Mouse (Mus musculus) heart, embryonic 14.5 days (tissue): Measurements from ENCODE around the gene Gm9507. TPM values are rescaled to one million over a fixed set of nuclear protein-coding genes. Genes with fewer than 3 reads are reported as not detected.
"Not testable (repeated sequence)": the region's sequence is repeated elsewhere in the genome, so short reads cannot be mapped to it uniquely, and the experiment has no call there.

Experiments used
- ATAC-seq: fragments of 200-750 bp; cut with Nextera tagmentation; 2 replicates; pipeline ENCODE4 v1.8.0; 2017; ENCODE audit warnings: low read depth, moderate TSS enrichment; ENCODE audit not compliant: insufficient number of reproducible peaks, insufficient read depth, low FRiP score
- H3K27ac ChIP-seq, 2 experiments: fragments of 200-500 bp in 1 of 2; fragments of 300-500 bp in 1 of 2; sonication (generic) in 1 of 2; replicated peaks in 1 of 2; 2 replicates each; pipeline ENCODE4 v1.5.1; 2012 to 2014; ENCODE audit warnings: low read depth in 2 of 2, low read length in 2 of 2, control low read depth in 1 of 2, mild to moderate bottlenecking in 1 of 2, mixed read lengths in 1 of 2; ENCODE audit not compliant: control insufficient read depth in 1 of 2, insufficient read depth in 1 of 2
- H3K27me3 ChIP-seq: fragments of 300-500 bp; sonication (generic); 2 replicates; pipeline ENCODE4 v1.6.1; 2014; ENCODE audit warnings: mild to moderate bottlenecking, low read length, control low read depth; ENCODE audit not compliant: control insufficient read depth, insufficient read depth
- H3K36me3 ChIP-seq: fragments of 300-500 bp; sonication (generic); 2 replicates; pipeline ENCODE4 v1.6.1; 2014; ENCODE audit warnings: mild to moderate bottlenecking, control low read depth, low read length, mixed read lengths; ENCODE audit not compliant: control insufficient read depth, insufficient read depth
- H3K4me1 ChIP-seq, 2 experiments: fragments of 200-500 bp in 1 of 2; fragments of 300-500 bp in 1 of 2; sonication (generic) in 1 of 2; 2 replicates each; pipeline ENCODE4 v1.6.1; 2012 to 2014; ENCODE audit warnings: low read length in 2 of 2, control low read depth in 1 of 2, mixed read lengths in 1 of 2; ENCODE audit not compliant: control insufficient read depth in 2 of 2, insufficient read depth in 2 of 2
- H3K4me2 ChIP-seq: fragments of 300-500 bp; sonication (generic); 2 replicates; pipeline ENCODE4 v1.6.1; 2014; ENCODE audit warnings: mild to moderate bottlenecking, low read length
- H3K4me3 ChIP-seq, 2 experiments: fragments of 200-500 bp in 1 of 2; fragments of 300-500 bp in 1 of 2; sonication (generic) in 1 of 2; 2 replicates each; pipeline ENCODE4 v1.5.1; 2012 to 2014; ENCODE audit warnings: low read length in 2 of 2, mild to moderate bottlenecking in 2 of 2, control low read depth in 1 of 2, low read depth in 1 of 2, moderate library complexity in 1 of 2; ENCODE audit not compliant: control insufficient read depth in 1 of 2, insufficient read depth in 1 of 2
- H3K9ac ChIP-seq: fragments of 300-500 bp; sonication (generic); 2 replicates; pipeline ENCODE4 v1.6.1; 2014; ENCODE audit warnings: mild to moderate bottlenecking, low read length
- H3K9me3 ChIP-seq: fragments of 300-500 bp; sonication (generic); 2 replicates; pipeline ENCODE4 v1.6.1; 2016; ENCODE audit warnings: low read length, control low read depth; ENCODE audit not compliant: control insufficient read depth
- WGBS: fragments of 180-500 bp; shearing (Covaris S2); extraction: QIAGEN DNeasy Blood & Tissue Kit; methylation state at CpG from one replicate; pipeline ENCODE4 v1.1.7; 2014; 5-methylcytosine and 5-hydroxymethylcytosine counted together
- polyA plus RNA-seq: library from polyadenylated mRNA; unstranded; fragments of >200 nt; fragmentation: Nextera tagmentation; extraction: Ambion mirVana; gene quantifications from 2 replicates; pipeline ENCODE4 v1.2.1, GENCODE M21; 2014

The Gm9507 gene
- polyA plus RNA-seq, 1 experiment from 2014 or later, result not detected

DNA sequence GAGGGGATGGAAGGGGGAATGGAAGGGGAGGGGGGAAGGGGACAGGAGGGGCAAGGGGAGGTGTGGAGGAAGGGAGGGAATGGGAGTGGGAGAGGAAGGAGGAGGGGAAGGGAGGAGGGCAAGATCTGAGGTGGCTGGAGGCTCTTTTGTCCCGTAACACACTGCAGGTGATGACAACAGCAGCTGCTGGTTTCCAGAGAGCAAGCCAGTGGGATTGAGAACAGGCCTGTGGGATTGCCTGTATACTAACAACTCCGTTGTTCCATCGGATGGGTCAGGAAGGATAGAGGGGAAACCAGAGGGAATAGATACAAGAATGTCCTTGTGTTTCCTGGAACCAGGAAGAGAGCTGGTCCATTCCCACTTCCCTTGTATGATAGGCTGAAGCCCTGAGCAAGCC is 14.0 kb downstream of the Gm9507 start:
- peaks cover 7 to 13% of the 10 kb centered on the region in 2 experiments; a peak in 2 of 4 replicates for H3K4me1 ChIP-seq
- no peaks in the 10 kb centered on the region for H3K36me3 ChIP-seq
- H3K4me2 ChIP-seq, result no peak overlapping the region
- no peak overlapping the region for H3K9ac ChIP-seq
- no peaks in the 10 kb centered on the region for H3K27me3 ChIP-seq
- 5% methylated on average over 3 of the region's 3 CpGs for WGBS
- H3K27ac ChIP-seq, result peak overlapping the region in 1 of 2 experiments; percentile 28; a peak in 1 of 4 replicates
- no peaks in the 10 kb centered on the region for H3K9me3 ChIP-seq
- no peak; the same call in 1 of the 2 replicates for ATAC-seq
- H3K4me3 ChIP-seq, result no peak overlapping the region

DNA sequence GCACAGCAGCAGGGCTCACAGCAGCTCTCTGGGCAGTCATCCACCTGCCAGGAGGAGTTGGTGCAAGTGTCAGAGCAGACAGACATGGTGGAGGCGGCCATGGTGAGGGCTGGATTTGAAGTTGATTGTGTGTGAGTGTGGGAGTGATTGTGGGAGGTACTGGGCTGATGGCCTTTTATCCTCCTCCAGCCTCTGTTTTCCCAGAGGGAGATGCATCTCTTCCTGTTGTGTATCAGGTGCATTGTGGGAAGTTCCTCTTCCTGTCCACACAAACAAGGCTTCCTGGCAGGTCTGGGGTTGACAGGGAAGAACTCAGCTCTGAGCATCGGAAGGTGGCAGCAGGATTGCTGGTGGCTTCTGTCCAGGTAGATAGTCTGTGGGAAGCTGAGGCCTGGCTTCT is 16.7 kb downstream of the Gm9507 start, which contains the start of gene Gm9639:
Gm9639 (minus strand) TSS at position 101 of the 400 bp plus-strand sequence.
- Histone ChIP-seq H3K36me3 (no peaks in the 10 kb centered on the region), H3K9ac (no peak within 1 kb of the TSS), H3K27me3 (no peaks in the 10 kb centered on the region), H3K9me3 (no peaks in the 10 kb centered on the region), H3K27ac (no peak within 1 kb of the TSS), H3K4me1 (peaks cover 7 to 13% of the 10 kb centered on the region in 2 experiments; a peak in 2 of 4 replicates), H3K4me2 (no peak within 1 kb of the TSS), H3K4me3 (no peak within 1 kb of the TSS)
- no peak for ATAC-seq
- WGBS, result 69% methylated on average over 2 of the region's 2 CpGs

DNA sequence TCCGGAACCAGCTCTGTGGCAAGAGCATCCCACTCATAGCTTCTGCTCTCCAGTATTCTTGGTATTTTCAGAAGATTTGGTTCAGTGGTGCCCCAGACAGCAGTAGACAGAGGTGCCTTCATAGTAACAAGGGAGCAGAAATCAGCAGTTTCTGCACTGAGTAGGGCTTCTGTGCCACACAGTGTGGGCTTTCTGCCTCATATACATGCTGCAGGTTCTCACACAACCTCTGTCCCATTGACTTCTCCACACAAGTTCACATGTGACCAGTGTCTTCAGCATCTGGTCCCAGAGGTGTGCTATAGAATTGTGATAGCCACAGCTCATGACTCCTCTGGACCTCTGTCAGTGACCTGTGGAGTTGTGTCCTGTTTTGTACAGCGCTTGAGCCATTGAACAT is 23.0 kb downstream of the Gm9507 start:
- H3K36me3 ChIP-seq, result no peaks in the 10 kb centered on the region
- no peaks in the 10 kb centered on the region for H3K4me1 ChIP-seq
- no peak overlapping the region for H3K9ac ChIP-seq
- ATAC-seq, result no peak
- H3K27ac ChIP-seq, result no peak overlapping the region
- no peaks in the 10 kb centered on the region for H3K27me3 ChIP-seq
- no peak overlapping the region for H3K4me3 ChIP-seq
- H3K9me3 ChIP-seq, result no peaks in the 10 kb centered on the region
- no peak overlapping the region for H3K4me2 ChIP-seq
- WGBS, result 69% methylated on average over 2 of the region's 2 CpGs

DNA sequence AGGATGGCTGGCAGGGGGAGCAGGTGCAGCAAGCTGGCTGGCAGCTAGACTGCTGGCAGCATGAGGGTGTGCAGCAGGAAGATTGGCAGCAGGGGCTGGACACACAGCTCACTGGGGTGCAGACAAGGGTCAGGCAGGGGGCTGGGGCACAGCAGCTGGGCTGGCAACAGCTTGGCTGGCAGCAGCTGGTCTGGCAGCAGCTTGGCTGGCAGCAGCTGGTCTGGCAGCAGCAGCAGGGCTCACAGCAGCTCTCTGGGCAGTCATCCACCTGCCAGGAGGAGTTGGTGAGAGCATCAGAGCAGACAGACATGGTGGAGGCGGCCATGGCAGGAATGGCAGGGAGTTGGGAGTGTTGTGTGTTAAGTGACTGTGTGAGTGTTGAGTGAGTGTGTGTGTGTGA is 23.8 kb downstream of the Gm9507 start, which contains the start of gene Gm7137:
Gm7137 (minus strand) TSS at position 325 of the 400 bp plus-strand sequence.
- H3K27me3 ChIP-seq, result not testable (repeated sequence)

DNA sequence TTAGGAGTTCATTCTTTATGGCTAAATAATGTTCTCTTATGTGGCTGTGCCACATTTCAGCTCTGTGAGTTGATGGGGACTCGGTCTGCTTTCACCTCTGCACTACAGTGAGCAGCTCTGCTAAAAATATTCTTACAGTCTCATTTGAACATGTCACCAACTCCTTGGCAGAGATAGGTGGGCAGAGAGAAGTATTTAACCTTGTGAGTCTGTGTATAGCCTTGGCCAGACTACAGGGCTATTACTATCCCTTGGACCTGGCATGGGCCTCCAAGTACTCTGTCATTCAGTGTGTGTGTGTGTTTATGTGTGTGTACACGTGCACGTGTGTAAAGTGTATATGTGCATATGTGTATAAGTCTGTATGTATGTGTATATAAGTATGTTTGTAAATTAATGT is 28.2 kb downstream of the Gm9507 start:
- H3K4me3 ChIP-seq, H3K9me3 ChIP-seq, H3K27me3 ChIP-seq, ATAC-seq, H3K27ac ChIP-seq, H3K4me1 ChIP-seq, H3K4me2 ChIP-seq, H3K9ac ChIP-seq, H3K36me3 ChIP-seq: not testable (repeated sequence)
- 21% methylated on average over 1 of the region's 3 CpGs for WGBS

More for the DNA sequence above, 23.8 kb downstream of the Gm9507 start, which contains the start of gene Gm7137:
- ATAC-seq, H3K9me3 ChIP-seq, H3K4me2 ChIP-seq, H3K4me1 ChIP-seq, H3K9ac ChIP-seq, H3K4me3 ChIP-seq, H3K27ac ChIP-seq, H3K36me3 ChIP-seq: not testable (repeated sequence)
- 20% methylated on average over 1 of the region's 1 CpGs for WGBS

DNA sequence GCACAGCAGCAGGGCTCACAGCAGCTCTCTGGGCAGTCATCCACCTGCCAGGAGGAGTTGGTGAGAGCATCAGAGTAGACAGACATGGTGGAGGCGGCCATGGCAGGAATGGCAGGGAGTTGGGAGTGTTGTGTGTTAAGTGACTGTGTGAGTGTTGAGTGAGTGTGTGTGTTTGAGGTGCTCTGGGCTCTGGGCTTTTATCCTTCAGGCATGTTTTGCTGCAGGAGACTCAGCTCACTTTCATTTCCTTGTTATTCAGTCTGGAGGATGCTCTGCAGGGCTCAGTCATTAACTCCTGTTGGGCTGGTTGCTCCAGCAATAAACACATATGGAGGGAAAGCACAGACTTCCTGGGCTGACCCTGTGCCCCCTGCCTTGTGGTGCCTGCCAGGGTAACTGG is 29.2 kb downstream of the Gm9507 start, which contains the start of gene Gm3250:
Gm3250 (minus strand) TSS at position 101 of the 400 bp plus-strand sequence.
- not testable (repeated sequence) for H3K27me3 ChIP-seq, H3K4me1 ChIP-seq, H3K4me2 ChIP-seq, H3K36me3 ChIP-seq, H3K4me3 ChIP-seq, H3K27ac ChIP-seq, ATAC-seq, H3K9me3 ChIP-seq, H3K9ac ChIP-seq
- WGBS, result no CpG with 5 or more reads among the region's 1 CpGs

DNA sequence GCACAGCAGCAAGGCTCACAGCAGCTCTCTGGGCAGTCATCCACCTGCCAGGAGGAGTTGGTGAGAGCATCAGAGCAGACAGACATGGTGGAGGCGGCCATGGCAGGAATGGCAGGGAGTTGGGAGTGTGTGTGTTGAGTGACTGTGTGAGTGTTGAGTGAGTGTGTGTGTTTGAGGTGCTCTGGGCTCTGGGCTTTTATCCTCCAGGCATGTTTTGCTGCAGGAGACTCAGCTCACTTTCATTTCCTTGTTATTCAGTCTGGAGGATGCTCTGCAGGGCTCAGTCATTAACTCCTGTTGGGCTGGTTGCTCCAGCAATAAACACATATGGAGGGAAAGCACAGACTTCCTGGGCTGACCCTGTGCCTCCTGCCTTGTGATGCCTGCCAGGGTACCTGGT is 34.8 kb downstream of the Gm9507 start, which contains the start of gene Gm7138:
Gm7138 (minus strand) TSS at position 101 of the 400 bp plus-strand sequence.
- not testable (repeated sequence) for H3K36me3 ChIP-seq, H3K27ac ChIP-seq, H3K9me3 ChIP-seq, H3K4me3 ChIP-seq, H3K9ac ChIP-seq, H3K4me1 ChIP-seq, H3K27me3 ChIP-seq, H3K4me2 ChIP-seq, ATAC-seq
- WGBS, result 50% methylated on average over 1 of the region's 1 CpGs

DNA sequence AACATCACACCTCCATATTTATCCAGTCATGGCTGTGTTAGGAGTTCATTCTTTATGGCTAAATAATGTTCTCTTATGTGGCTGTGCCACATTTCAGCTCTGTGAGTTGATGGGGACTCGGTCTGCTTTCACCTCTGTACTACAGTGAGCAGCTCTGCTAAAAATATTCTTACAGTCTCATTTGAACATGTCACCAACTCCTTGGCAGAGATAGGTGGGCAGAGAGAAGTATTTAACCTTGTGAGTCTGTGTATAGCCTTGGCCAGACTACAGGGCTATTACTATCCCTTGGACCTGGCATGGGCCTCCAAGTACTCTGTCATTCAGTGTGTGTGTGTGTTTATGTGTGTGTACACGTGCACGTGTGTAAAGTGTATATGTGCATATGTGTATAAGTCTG is 39.5 kb downstream of the Gm9507 start:
- 30% methylated on average over 1 of the region's 3 CpGs for WGBS

More for the DNA sequence above, 39.5 kb downstream of the Gm9507 start:
- H3K4me1 ChIP-seq, H3K9me3 ChIP-seq, H3K36me3 ChIP-seq, ATAC-seq, H3K4me3 ChIP-seq, H3K27ac ChIP-seq, H3K9ac ChIP-seq, H3K27me3 ChIP-seq, H3K4me2 ChIP-seq: not testable (repeated sequence)
